Mouse (Mus musculus): ENCODE measurements at regions not wholly inside any gene's neighbourhood (a gene's known extent, or its start where the extent isn't known, plus 50 kb on each side); places are given as distances from the start of the nearest gene placed in this dataset.

GRCm38 (mm10) chr11:117062772-117063499 lies 52.0 kb upstream of the Sec14l1 start:
- TF ChIP-seq UBTF (IDR thresholded peaks at IDR 0.05; ENCODE audit: low read depth, low read length) (no peak), CTCF (conservative IDR thresholded peaks at IDR 0.05 in 1 of 2, IDR thresholded peaks at IDR 0.05 in 1 of 2; ENCODE audit: low read depth in 2 of 2, low read length in 2 of 2) (no peak), POLR2A (IDR thresholded peaks at IDR 0.05; ENCODE audit: low read depth, low read length) (no peak), MXI1 (IDR thresholded peaks at IDR 0.05; ENCODE audit: low read depth, low read length) (no peak), MYC (IDR thresholded peaks at IDR 0.05; ENCODE audit: low read depth, low read length) (no peak), EP300 (IDR thresholded peaks at IDR 0.05; ENCODE audit: low read length) (no peak), TBP (conservative IDR thresholded peaks at IDR 0.05; ENCODE audit: low read depth, low read length) (no peak), ZNF384 (IDR thresholded peaks at IDR 0.05; ENCODE audit: low read depth, low read length) (no peak), NRF1 (IDR thresholded peaks at IDR 0.05; ENCODE audit: low read depth, low read length) (no peak), CHD1 (IDR thresholded peaks at IDR 0.05; ENCODE audit: low read depth, low read length) (no peak), POLR2AphosphoS2 (IDR thresholded peaks at IDR 0.05; ENCODE audit: low read depth, low read length) (no peak), ELF1 (IDR thresholded peaks at IDR 0.05; ENCODE audit: low read depth, low read length) (no peak)
